Mouse (Mus musculus): ENCODE measurements around the gene Tiam1.

The Tiam1 gene

DNA sequence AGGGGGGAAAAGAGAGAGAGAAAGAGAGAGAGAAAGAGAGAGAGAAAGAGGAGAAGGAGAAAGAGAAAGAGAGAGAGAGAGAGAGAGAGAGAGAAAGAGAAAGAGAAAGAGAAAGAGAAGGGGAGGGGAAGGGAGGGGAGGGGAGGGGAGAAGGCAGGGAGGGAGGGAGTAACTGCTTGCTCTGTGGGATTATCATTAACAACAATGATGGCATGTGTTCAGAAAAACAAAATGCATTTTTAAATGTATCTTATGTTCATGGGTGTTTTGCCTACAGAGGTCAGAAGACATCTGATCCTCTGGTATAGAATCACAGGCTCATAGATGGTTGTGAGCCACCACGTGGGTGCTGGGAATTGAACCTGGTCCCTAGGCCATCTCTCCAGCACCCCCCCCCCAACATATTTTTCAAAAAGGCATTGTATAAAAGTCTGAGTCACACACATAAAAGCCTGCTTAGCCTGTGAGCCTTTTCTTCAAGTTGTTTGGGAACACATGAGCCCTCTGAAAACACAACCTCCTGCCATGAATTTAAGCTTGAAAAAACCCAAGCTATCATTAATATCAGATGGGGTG lies 237.8 kb downstream of the Tiam1 start:
- DNase-seq = no peak

DNA sequence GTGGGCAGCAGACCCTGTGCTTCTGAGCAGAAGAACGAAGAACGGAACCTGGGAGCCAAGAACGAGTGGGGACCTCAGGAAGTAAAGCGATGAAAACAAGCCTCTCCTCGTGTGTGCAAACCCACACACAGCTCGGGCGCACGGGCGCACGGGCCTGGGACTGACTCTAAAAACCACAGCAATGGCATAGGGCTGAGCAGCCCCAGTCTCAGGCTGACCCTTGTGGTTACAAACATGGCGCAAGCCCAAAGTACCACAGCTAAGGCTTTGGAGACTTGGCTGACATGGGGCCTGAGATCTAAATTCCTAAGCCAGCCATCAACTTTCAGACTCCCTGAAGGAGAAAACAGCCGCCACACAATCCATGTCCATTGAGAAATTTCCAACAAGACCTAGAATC lies 239.4 kb downstream of the Tiam1 start:
- DNase-seq = no peak

DNA sequence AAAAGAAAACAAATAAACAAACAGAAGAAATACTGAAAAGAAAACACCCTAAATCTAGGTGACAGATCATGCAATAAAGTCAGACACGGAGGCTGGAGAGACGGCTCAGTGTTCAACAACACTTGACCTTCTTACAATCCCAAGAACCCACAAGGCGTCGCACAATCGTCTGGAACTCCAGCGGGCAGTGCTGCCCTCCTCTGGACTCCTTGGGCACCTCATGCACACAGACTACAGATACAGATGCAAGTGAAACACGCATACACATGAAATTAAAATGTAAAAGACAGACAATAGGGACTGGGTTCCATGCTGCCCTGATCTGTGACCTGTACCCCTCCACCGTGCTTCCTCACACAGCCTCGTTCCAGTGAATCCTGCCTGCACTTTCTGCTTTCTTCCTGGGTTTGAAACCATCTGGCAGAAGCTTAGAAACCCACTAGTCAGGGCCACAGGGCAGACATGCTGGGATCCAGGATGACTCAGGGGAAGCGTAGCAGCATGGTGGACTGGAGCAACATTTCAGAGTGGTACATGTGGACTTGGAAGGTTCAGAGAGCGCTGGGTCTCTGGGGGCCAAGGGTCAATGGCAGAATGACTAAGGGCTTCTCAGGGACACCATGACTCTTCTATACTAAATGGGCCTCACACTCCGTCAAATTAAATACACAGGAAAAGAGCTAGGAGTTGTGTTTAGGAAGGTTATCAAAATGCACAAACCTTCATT lies 240.8 kb downstream of the Tiam1 start:
- no peak for DNase-seq

DNA sequence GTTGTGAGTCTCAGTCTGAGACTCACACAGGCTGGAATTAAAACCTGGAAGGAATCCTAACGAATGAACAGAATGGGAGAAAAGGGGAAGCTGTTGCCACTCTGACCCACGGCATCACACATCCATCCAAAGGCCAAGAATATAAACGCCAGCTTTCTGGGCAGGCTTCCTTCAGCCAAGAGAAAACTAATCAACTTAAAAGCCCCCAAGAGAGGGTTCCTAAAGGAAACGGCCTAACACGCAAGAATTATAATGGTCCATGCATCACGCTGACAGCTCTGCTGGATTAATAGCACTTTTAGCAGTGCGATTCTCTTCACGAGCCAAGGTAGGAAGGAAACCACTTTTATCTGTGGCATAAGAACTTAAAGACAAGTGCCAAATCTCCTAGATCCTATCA lies 242.9 kb downstream of the Tiam1 start:
- DNase-seq = no peak

DNA sequence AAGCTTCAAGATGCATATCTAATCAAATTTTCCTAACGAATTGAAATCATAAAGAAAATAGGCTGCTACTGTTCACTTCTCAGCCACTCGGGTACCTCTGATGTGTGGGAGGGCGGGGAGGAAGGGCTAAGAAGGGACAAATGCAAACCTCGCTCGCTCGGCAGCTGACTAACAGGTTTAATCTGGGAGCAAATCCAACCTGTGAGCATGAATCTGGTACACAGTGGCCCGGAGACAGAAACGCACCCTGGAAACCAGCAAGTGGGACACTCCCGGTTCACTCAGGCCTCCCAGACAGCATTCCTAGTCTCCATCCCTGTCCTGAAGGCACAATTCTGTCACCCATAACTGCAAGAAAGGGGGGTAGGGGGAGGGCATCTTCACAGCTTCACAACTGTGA lies 244.4 kb downstream of the Tiam1 start:
- DNase-seq = no peak

DNA sequence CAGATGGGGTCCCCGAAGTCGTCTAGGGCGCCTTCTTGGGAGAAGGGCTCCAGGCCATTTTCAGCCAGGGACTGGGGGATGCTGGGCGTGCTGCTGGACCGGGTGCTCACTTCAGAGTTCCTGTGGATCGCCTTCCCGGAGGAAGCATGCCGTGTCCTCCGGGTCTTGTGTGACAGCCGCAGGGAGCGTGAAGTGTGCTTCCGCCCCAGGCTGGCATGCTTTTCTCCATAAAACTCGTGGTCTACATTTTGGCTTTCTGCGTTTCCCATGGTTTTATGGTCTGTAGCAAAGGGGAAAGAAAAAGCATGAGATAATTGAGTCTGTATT lies 245.3 kb downstream of the Tiam1 start:
- DNase-seq = no peak

DNA sequence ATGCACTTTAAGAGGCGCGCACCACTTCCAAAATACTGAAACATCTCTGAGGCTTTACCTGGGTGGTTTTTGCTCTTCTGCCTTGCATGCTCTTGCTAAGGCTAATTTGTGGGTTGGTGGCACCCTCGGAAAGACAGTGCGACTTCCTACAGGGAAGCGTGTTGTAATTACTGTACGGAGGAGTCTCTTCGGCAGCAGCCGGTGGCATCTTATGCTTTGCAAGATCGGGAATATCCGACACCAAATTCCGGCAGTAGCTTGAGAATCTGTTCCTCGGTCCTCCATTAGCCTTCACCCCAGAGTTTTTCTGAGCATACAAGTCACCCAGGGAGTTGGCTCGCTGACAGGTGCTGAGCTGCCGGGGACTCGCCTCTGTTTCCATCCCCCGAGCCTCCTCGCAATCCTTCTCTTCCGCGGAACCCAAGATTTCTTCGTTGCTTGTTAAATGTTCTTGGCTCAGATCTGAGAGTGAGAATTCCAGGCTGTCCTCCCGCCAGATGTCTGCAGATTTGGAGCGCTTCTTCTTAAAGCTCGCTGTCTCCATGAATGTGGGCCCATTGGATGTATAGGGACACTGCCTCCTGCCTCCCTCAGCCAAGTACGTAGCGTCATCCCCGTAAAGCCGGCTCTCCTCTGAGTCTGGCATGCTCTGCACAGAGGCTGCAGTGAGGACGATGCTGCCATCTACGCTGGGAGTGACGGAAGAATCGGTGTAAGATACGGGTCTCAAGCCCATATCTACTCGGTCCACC lies 245.8 kb downstream of the Tiam1 start:
- no peak for DNase-seq

DNA sequence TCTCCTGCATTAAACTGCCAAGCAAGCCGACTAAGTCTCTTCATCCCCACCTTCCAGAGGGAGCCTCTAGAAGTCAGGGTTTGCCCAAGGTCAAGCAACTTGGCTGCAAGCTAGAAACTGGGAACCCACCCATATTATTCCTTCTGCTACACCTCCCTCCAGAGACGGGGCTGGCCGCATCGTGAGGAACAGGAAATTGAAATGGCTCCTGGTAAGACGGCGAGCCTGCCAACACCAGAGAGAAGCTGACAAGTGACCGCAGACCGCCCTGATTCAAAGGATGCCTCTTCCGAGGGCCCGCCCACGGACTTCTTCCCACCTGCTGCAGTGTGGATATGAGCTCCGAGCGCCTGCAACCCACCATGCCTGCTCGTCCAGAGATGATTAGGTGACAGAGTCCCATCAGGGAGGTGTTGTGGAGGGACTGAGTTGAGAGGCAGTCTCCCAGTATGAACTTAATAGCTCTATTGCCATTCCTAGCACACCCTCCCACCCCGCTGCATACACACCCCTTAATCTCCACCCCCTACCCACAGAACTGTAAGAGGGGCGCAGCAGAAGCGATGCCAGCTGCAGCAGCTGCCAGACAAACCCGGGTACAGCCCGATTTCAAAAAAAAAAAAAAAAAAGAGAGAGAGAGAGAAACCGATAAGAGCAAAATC lies 246.6 kb downstream of the Tiam1 start:
- DNase-seq = no peak

DNA sequence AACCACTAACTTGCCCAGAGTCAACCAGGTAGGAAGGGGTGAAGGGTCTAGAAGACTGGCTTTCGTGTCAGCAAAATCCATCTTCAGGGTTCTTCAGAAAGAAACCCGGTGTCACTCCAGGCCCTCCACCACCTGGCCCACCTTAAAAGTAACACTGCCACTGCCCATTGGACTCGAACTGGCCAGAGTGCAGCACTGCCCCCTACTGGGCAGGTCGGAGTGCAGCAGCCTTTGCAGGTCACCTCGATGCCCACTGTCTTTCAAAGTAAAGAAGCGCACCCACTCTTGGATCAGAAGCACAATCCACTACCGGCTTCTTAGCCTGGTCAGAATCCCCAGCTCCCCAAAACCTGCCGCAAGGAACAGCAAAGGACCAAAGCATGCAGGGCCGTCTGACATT lies 247.2 kb downstream of the Tiam1 start:
- peak; percentile 35 for DNase-seq

DNA sequence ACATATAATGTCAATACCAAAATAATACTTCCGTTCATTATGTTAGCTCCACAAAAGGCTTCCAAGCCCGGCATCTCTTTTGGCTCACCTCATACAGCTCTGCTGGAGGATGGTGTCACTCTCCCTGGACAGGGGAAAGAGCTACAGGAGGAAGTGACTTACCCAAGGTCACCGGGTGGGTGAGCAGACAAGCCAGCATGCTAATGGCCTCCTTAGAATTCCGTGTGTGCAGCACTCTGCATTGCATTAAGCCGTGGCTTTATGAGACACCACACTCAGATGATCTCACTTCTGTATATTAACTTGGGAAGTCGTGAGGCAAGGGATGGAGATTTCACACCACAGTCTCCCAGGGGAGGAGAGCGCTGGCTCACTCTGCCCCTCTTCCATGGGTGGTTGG lies 248.3 kb downstream of the Tiam1 start:
- no peak for DNase-seq

DNA sequence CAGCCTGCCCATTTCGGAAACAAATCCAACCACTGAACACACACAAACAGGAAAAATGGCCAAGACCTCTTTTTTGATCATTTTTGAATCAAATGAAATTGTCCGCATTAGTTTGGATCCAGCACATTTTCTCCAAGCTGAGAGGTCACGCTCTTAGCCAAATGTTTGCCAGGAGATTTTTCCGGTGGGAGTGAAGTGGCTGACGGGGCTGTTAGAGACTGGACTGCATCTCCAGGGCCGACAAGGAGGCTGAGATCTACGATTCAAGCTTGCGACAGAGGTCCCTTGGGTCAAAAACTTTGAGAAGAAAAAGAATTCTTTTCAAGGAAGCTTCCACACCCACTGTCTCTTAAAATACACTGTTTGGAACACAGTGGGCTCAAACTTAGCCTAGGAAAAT lies 248.8 kb downstream of the Tiam1 start:
- peak; percentile 25 for DNase-seq

DNA sequence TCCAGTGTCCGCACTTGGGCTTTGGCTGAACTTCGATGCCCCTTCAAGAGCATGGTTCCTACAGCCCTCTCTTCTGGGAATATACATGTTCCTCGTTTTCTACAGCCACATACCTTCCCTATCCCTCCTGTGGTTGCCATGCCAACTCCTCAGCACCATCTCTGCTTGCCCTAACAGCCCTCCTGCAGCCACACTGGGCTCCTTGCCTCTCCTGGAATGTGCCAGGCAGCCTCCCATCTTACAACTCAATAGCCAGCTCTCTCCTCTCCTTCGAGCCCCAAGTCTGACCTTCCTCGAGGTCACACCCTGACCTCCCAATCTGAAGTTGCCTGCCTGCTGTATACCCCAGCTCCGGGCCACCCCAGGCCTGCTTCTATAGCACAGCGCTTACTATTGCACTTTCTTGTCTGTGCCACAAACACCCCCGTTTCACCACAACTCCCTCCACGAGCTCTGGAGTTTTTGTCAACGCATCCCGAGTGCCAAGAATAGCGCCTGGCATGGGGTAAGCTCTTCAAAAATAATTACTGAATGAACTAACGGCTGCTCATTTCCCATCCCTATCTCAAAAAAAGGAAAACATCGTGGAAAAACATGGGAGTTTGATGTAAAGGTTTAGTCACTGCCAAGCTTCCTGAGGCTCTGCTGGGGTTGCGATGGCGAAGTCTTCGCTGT lies 252.9 kb downstream of the Tiam1 start:
- DNase-seq = no peak

DNA sequence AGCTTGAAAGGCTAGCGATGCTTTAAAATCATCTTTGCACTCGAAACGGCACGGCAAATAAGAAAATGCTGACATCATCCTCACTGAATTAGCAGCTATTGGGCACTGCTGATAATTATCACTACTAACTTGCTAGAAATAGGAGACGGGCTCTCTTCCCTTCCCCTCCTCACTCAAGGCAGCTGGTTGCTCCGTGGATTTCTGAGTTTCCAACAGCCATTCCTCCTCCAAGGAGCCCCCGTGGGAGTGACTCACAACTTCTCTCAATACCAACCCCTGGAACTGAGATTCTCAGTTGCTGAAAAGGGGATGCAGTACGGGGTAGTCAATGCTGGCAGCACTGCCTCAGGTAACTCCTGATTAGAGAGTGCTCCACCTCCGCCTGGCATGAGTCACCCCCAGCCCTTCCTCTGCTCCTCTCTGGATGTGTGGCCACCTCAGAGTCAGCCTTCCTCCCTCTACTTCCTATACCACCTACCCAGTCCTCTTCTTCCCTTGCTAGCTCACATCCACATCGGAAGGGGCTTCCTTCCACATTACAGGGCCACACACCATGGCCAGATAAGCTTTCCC lies 253.6 kb downstream of the Tiam1 start:
- DNase-seq = no peak

DNA sequence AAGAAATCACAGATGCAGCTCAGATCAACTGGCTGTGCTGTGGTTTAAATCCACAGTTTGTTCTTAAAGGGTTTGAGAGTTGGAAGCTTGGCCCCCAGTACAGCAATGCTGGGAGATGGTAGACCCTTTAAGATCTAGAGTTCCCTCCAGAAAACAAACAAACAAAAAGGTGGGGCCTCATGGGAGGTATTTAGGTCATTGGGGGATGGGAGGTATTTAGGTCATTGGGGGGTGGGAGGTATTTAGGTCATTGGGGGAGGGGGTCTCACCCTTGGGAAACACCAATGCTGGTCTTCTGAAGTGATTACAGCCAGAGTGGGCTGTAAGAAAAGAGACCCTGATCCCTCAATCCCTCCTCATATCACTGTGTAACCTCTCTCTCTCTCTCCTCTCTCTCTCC lies 257.0 kb downstream of the Tiam1 start:
- DNase-seq = no peak

DNA sequence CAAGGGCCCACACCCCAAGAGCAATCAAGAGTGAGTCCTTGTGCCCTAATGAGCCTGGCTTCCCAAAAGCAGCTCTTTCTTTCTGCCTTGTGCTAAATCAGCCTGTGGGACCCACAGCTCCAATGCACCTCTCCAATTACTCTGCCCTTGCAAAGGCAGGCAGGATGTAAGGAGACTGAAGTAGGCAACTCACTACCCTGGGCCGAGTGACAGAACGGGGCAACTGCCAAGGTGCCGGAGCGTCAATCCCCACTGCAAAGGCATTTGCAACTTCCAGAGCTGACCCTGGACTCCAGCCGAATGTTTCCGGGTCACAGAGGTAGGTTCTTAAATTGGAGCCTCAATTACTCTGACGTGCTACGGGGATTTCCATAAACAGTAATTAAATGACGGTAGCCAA lies 257.9 kb downstream of the Tiam1 start:
- no peak for DNase-seq

DNA sequence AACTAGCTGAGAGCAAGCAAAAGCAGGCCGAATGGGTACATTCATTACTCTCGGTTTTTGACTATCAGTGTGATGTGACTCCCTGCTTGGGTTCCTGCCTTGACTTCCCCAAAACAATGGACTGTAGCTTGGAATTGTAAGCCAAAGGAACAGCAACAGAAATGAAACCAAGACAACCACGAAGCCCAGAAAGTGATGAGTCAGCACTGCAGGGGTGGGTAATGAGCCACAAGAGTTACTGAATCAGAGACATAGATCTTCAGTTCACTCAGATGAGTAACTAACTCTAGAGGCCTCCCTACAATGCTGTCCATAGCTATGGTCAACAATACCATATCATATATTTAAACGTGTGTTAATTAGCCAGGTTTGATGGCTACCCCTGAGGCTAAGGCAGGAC lies 259.7 kb downstream of the Tiam1 start:
- no peak for DNase-seq

DNA sequence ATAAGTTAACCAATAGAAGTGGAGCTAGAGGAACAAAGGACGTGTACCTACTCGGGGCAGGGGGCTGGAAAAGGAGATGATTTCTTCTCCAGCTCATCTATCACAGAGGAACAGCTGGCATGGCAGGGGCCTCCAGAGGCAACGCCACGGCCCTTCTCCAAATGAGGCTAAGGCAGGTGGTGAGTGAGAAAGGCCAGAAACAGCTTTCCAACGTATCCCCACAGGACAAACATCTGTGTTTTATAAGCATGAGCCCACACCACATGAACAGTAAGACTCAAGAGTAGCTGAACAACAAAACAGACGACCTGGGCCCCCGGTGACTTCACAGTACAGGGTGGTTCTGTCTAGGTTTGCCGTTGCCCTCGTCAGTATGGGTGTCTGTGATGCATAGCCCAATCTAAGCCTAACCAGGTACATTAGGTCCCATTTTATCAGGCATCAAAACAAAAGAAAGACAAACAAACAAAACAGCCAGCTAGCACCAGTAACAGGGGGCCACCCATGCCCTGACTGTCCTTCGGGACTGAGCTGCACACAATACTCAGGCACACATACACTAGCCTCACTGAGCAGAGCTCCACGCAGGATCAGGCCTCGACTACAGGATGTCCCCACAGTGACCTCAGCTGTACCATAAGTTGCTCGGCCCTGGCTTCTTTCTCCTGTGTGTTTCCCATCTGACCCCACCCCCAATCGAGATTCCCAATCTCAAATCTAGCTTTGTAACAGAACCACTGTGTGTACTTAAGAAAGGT lies 260.9 kb downstream of the Tiam1 start:
- no peak for DNase-seq

DNA sequence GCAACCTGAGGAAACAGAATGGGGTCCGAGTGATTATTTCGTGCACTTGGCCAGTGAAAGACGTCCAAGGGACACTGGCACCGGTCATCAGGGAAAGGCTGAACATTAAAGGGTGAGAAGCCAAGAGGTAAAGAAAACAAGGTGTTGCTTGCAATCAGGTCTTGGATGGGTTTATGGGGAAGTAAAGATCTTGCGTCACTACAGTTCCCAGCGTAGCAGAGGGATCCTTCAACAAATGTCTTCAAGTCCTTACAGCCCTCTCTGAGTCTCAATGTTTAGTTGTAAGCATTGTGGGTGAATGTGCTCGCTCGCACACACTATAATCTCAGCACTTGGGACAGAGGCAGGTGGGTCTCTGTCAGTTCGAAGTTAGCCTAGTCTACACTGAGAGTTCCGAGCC lies 266.4 kb downstream of the Tiam1 start:
- no peak for DNase-seq

DNA sequence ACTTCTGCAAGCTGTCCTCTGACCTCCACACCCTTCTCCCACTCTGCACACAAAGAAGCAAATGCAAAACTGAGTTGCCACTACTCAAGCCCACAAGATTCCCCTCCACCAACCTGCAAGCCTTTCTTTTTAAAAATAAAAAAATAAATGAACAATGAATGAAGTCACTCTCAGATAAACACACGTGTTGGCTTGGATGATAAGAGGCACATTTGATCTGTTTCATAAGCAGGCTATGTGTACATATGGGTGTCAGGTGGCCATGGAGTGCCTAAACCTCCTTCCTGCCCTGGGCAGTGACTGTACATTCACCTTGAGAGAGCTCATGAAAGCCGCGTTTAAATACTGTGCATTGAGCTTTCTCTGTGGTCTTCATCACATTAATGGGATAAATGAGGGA lies 267.5 kb downstream of the Tiam1 start:
- no peak for DNase-seq

DNA sequence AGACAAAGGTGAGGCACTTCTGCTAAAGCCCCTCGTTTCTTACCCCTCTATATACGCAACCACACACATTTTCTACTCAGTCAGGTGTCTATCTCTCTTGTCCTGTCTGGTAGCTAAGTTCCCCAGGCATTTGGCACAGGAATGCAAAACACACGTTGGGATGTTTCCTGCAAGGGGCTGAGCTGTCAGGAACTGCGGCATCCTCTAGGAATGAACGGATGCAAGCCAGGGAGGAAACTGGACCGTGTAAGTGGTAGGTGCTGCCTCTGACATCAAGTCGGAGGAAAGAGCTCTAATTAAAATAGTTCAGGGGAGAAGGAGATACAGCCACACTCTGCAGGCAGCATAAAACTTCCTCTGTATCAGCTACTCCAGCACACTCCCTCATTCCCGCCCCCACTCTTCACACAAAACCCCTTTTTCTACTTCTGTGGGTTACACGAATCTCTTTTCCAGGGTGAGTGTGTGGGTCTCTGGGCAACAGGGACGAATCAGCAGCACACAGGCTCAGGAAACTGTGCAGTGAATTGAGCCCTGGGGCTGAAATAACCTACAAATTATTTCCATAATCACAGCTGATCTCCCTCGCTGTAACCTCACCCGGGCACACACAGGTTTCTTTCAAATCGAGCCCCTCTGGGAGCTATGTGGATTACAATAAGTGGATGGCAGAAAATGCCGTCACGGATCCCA lies 269.4 kb downstream of the Tiam1 start:
- DNase-seq = no peak

Data from lung, postnatal 14 days (tissue).